In the genomic region with DNA sequence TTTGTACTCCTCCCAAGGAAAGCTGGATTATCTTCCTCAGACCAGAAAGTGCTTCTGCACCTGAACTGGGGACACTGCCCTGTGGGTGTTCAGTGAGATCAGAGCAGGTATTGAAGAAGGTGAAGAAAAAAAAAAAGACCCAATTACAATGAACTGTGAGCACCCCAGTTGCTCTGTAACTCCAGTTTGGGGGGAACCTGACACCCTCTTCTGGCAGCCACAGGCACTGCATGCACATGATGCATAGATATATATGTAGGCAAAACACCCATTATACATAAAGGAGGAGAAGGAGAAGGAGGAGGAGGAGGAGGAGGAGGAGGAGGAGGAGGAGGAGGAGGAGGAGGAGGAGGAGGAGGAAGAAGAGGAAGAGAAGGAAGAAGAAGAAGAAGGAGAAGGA, we compare ENCODE assay signal across 14 mouse cellular contexts. TPM values are rescaled to one million over a fixed set of nuclear protein-coding genes. Genes with fewer than 3 reads are reported as not detected.
DNase-seq lines count a peak whose midpoint lies in the region; ATAC-seq and TF ChIP-seq lines count a peak whose summit lies in the region.
"Had no signal": no experiment of that assay in that cellular context is flagged by ENCODE, and none has a peak within 500 bp of the region (broad histone marks: within the 10 kb centered on the region; RNA-seq: fewer than 3 reads in every experiment).

No protein-coding gene starts in this region.

- no peak overlapping the region for H3K9ac ChIP-seq in liver, postnatal 0 days (replicated peaks)
- no peak overlapping the region for H3K9ac ChIP-seq in liver, embryonic 11.5 days (ENCODE audit: low read depth, low read length)
- no peak overlapping the region for H3K9ac ChIP-seq in stomach, postnatal 0 days (ENCODE audit: low read length)
- H3K9ac ChIP-seq: heart, embryonic 13.5 days; hindbrain, embryonic 15.5 days had no signal

- TF ChIP-seq CTCF in liver, postnatal 0 days (IDR thresholded peaks at IDR 0.05; ENCODE audit: low read depth): peak; percentile 48
- TF ChIP-seq CTCF in bone marrow, adult 2 months (IDR thresholded peaks at IDR 0.05; ENCODE audit: control insufficient read depth, insufficient read depth, low read length): peak; percentile 53; the same call in 1 of the 2 replicates
- peak; percentile 53 for TF ChIP-seq CTCF in stomach, postnatal 0 days (IDR thresholded peaks at IDR 0.05; ENCODE audit: low read depth)

- no peak for TF ChIP-seq POLR2A in bone marrow, adult 2 months (IDR thresholded peaks at IDR 0.05; ENCODE audit: borderline replicate concordance, control insufficient read depth, low read depth, low read length)

- H3K9me3 ChIP-seq in liver, postnatal 0 days (ENCODE audit: low read length): no peaks in the 10 kb centered on the region
- H3K9me3 ChIP-seq in liver, embryonic 11.5 days (ENCODE audit: control insufficient read depth, low read length): no peaks in the 10 kb centered on the region
- no peaks in the 10 kb centered on the region for H3K9me3 ChIP-seq in stomach, postnatal 0 days (ENCODE audit: control insufficient read depth, low read length)
- H3K9me3 ChIP-seq: heart, embryonic 13.5 days; hindbrain, embryonic 15.5 days had no signal

- H3K27me3 ChIP-seq in liver, postnatal 0 days (ENCODE audit: insufficient read depth, low read length): no peaks in the 10 kb centered on the region
- H3K27me3 ChIP-seq in liver, embryonic 11.5 days (replicated peaks; ENCODE audit: control insufficient read depth, insufficient read depth, low read length): no peaks in the 10 kb centered on the region
- no peaks in the 10 kb centered on the region for H3K27me3 ChIP-seq in stomach, postnatal 0 days (ENCODE audit: control insufficient read depth, insufficient read depth, low read length)
- H3K27me3 ChIP-seq: heart, embryonic 13.5 days; hindbrain, embryonic 15.5 days had no signal

- no peaks in the 10 kb centered on the region for H3K36me3 ChIP-seq in liver, postnatal 0 days (replicated peaks; ENCODE audit: insufficient read depth, low read length)
- no peaks in the 10 kb centered on the region for H3K36me3 ChIP-seq in liver, embryonic 11.5 days (ENCODE audit: control insufficient read depth, insufficient read depth, low read length)
- H3K36me3 ChIP-seq in stomach, postnatal 0 days (ENCODE audit: control insufficient read depth, insufficient read depth, low read length): no peaks in the 10 kb centered on the region
- H3K36me3 ChIP-seq: heart, embryonic 13.5 days; hindbrain, embryonic 15.5 days had no signal

- no peak for TF ChIP-seq EP300 in liver, postnatal 0 days (IDR thresholded peaks at IDR 0.05; ENCODE audit: low read depth)
- TF ChIP-seq EP300 in stomach, postnatal 0 days (optimal IDR thresholded peaks at IDR 0.05): no peak

- no peak overlapping the region for H3K27ac ChIP-seq in liver, postnatal 0 days (ENCODE audit: low read depth)
- H3K27ac ChIP-seq in liver, embryonic 11.5 days (ENCODE audit: low read depth, low read length): no peak overlapping the region
- no peak overlapping the region for H3K27ac ChIP-seq in bone marrow, adult 2 months (ENCODE audit: control insufficient read depth, insufficient read depth, low read depth, low read length, poor library complexity)
- H3K27ac ChIP-seq in stomach, postnatal 0 days (replicated peaks): no peak overlapping the region
- H3K27ac ChIP-seq: heart, embryonic 13.5 days; hindbrain, embryonic 15.5 days had no signal

- ATAC-seq in CD4-positive, CD25-positive, alpha-beta regulatory T cell, adult 4 months: no peak
- ATAC-seq in liver, postnatal 0 days: no peak
- ATAC-seq in liver, embryonic 11.5 days (replicated peaks; ENCODE audit: low FRiP score): no peak
- ATAC-seq in stomach, postnatal 0 days (ENCODE audit: low FRiP score, low TSS enrichment): no peak
- no peak for ATAC-seq in frontal cortex, adult (ENCODE audit: low TSS enrichment)

- no peaks in the 10 kb centered on the region for H3K4me1 ChIP-seq in liver, postnatal 0 days (ENCODE audit: insufficient read depth)
- no peaks in the 10 kb centered on the region for H3K4me1 ChIP-seq in liver, embryonic 11.5 days (replicated peaks; ENCODE audit: control insufficient read depth, insufficient read depth, low read length)
- no peaks in the 10 kb centered on the region for H3K4me1 ChIP-seq in bone marrow, adult 2 months (ENCODE audit: control insufficient read depth, insufficient read depth, low read length)
- H3K4me1 ChIP-seq in stomach, postnatal 0 days (replicated peaks; ENCODE audit: control insufficient read depth, insufficient read depth): no peaks in the 10 kb centered on the region
- H3K4me1 ChIP-seq: heart, embryonic 13.5 days; hindbrain, embryonic 15.5 days had no signal

- no peak overlapping the region for H3K4me3 ChIP-seq in liver, postnatal 0 days (ENCODE audit: low read depth, low read length)
- no peak overlapping the region for H3K4me3 ChIP-seq in liver, embryonic 11.5 days (ENCODE audit: low read depth, low read length)
- H3K4me3 ChIP-seq in bone marrow, adult 2 months (replicated peaks; ENCODE audit: control insufficient read depth, low read depth, low read length): no peak overlapping the region
- H3K4me3 ChIP-seq in stomach, postnatal 0 days (ENCODE audit: low read depth, low read length): no peak overlapping the region
- H3K4me3 ChIP-seq: heart, embryonic 13.5 days; hindbrain, embryonic 15.5 days had no signal

- peak; percentile 50 for DNase-seq in CD4-positive, CD25-positive, alpha-beta regulatory T cell, adult 2 months (ENCODE audit: low read depth, low spot score)
- DNase-seq in liver, postnatal 0 days: no peak
- DNase-seq in liver, embryonic 11.5 days (ENCODE audit: low spot score): no peak
- DNase-seq in stomach, postnatal 0 days (ENCODE audit: low spot score): no peak
- no peak for DNase-seq in right cerebral cortex, adult 2 months (ENCODE audit: low spot score in 2 of 2)
- DNase-seq: cerebellum, postnatal 10 days; left cerebral cortex, postnatal 4 days; right cerebral cortex, postnatal 25 days had no signal

- H3K4me2 ChIP-seq in liver, postnatal 0 days (ENCODE audit: low read depth, low read length): no peak overlapping the region
- H3K4me2 ChIP-seq in liver, embryonic 11.5 days: no peak overlapping the region
- H3K4me2 ChIP-seq in stomach, postnatal 0 days (replicated peaks; ENCODE audit: low read depth): no peak overlapping the region
- H3K4me2 ChIP-seq: heart, embryonic 13.5 days; hindbrain, embryonic 15.5 days had no signal

RNA-seq across cellular contexts. Expression of a gene that starts 13.4 kb away (rescaled TPM):
- polyA plus RNA-seq in CD4-positive, CD25-positive, alpha-beta regulatory T cell, adult 4 months (2017; shearing (Covaris generic)): not detected
- not detected in 2 replicates for polyA plus RNA-seq in liver, postnatal 0 days (2015; fragmentation: Nextera tagmentation; extraction: Ambion mirVana)
- not detected in 2 replicates for polyA plus RNA-seq in liver, embryonic 11.5 days (2014; fragmentation: Nextera tagmentation; extraction: Ambion mirVana)
- polyA plus RNA-seq in bone marrow, adult 2 months (2011; ENCODE audit: insufficient read depth, insufficient read length, low replicate concordance, missing spikeins): not detected in 2 replicates
- polyA plus RNA-seq in stomach, postnatal 0 days (2015; fragmentation: Nextera tagmentation; extraction: Ambion mirVana): 0.15 TPM in 1 of 2 replicates, not detected in the other
- polyA plus RNA-seq: heart, embryonic 13.5 days; hindbrain, embryonic 15.5 days; large intestine, adult 2 months had no signal

RNA-seq across cellular contexts. Expression of a gene that starts 15.2 kb away (rescaled TPM):
- polyA plus RNA-seq in CD4-positive, CD25-positive, alpha-beta regulatory T cell, adult 4 months (2017; shearing (Covaris generic)): not detected
- not detected in 2 replicates for polyA plus RNA-seq in liver, postnatal 0 days (2015; fragmentation: Nextera tagmentation; extraction: Ambion mirVana)
- not detected in 2 replicates for polyA plus RNA-seq in liver, embryonic 11.5 days (2014; fragmentation: Nextera tagmentation; extraction: Ambion mirVana)
- not detected in 2 replicates for polyA plus RNA-seq in bone marrow, adult 2 months (2011; ENCODE audit: insufficient read depth, insufficient read length, low replicate concordance, missing spikeins)
- not detected in 2 replicates for polyA plus RNA-seq in stomach, postnatal 0 days (2015; fragmentation: Nextera tagmentation; extraction: Ambion mirVana)
- polyA plus RNA-seq: heart, embryonic 13.5 days; hindbrain, embryonic 15.5 days; large intestine, adult 2 months had no signal

RNA-seq across cellular contexts. Expression of a gene that starts 39.2 kb away (rescaled TPM):
- polyA plus RNA-seq in CD4-positive, CD25-positive, alpha-beta regulatory T cell, adult 4 months (2017; shearing (Covaris generic)): not detected
- polyA plus RNA-seq in liver, postnatal 0 days (2015; fragmentation: Nextera tagmentation; extraction: Ambion mirVana): not detected in 2 replicates
- not detected in 2 replicates for polyA plus RNA-seq in liver, embryonic 11.5 days (2014; fragmentation: Nextera tagmentation; extraction: Ambion mirVana)
- polyA plus RNA-seq in bone marrow, adult 2 months (2011; ENCODE audit: insufficient read depth, insufficient read length, low replicate concordance, missing spikeins): not detected in 2 replicates
- polyA plus RNA-seq in stomach, postnatal 0 days (2015; fragmentation: Nextera tagmentation; extraction: Ambion mirVana): not detected in 2 replicates
- polyA plus RNA-seq: heart, embryonic 13.5 days; hindbrain, embryonic 15.5 days; large intestine, adult 2 months had no signal
